Mouse (Mus musculus) central nervous system, embryonic 11.5 days (tissue): ENCODE results near the gene Hax1. TPM values are rescaled to one million over a fixed set of nuclear protein-coding genes. Genes with fewer than 3 reads are reported as not detected.

Source experiments
- polyA plus RNA-seq: library from polyadenylated mRNA; depleted of rRNA; stranded (reverse); fragments of >200 nt; gene quantifications from 2 replicates; pipeline ENCODE4 v1.2.3, GENCODE M21; 2012; rRNA removed

The Hax1 gene
- 146 and 396 TPM in 2 replicates for polyA plus RNA-seq

DNA sequence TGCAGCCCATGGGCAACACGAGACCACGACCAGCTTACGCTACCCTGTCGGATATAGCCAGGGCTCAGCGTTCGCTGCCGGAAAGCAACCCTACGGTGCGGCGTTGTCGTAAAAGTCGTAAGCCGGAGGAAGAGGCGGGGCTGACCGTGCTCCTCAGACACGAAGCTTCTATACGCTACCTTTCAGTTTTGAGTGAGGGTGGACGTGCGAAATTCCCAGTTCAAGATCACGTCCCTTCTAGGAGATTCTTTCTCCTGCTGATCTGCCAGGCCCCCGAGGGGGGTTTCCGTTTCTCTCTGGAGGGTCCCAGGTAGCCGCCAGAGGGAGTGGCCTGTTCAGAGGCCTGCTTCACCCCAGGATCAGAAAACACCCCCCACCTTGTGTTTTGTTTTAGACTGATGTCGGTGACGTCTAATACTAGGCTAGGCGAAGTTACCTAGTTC is at the start of gene Hax1:
TSS of gene Hax1 (minus strand) at position 169 of the 443 bp plus-strand sequence.

DNA sequence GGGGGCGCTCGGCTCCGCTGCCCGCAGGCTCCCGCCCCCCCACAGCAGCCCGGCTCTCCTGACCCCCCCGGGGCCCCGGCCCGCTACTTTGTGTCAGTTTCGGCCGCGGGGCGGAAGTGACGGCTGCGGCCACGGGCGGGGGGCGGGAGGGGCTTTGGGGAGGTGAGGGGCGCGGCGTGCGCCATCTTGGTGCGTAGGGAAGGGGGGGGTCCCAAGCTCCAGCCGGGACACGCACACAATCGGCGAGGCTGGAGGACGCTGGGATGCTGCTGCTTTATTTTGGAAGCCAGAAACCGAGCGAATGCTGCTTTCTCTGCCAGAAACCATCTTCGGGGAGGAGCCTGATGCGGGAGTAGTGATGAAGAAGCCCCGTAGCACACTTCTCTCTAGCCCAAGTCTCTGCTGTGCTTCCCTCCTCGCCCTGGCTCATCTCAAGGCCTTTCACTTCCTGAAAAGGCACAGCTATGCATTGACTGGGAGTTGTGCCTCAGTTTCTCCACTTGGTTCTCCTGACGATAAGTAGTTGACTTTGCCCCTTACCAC is 35.3 kb downstream of the Hax1 start, which contains the start of gene Atp8b2:
TSS of gene Atp8b2 (minus strand) at position 288 of the 543 bp plus-strand sequence.

Other genes starting within 250 kb of the Hax1 start
- 13.4 and 14.2 TPM in 2 replicates for gene Chrnb2, start 234.1 kb downstream of the Hax1 start, polyA plus RNA-seq
- 50.4 and 56.9 TPM in 2 replicates for gene Ube2q1, start 225.2 kb downstream of the Hax1 start, polyA plus RNA-seq
- 1.4 and 2.4 TPM in 2 replicates for gene She, start 167.4 kb downstream of the Hax1 start, polyA plus RNA-seq
- 0.35 and 0.68 TPM in 2 replicates for gene Il6ra, start 85.6 kb downstream of the Hax1 start, polyA plus RNA-seq
- gene Atp8b2, start 35.3 kb downstream of the Hax1 start, polyA plus RNA-seq = 38.5 and 58.0 TPM in 2 replicates
- 91.0 and 120 TPM in 2 replicates for gene 4933434E20Rik, start 52.9 kb upstream of the Hax1 start, polyA plus RNA-seq
- gene Ubap2l, start 53.8 kb upstream of the Hax1 start, polyA plus RNA-seq = 111 and 173 TPM in 2 replicates
- gene Tpm3, start 73.9 kb upstream of the Hax1 start, polyA plus RNA-seq = 273 and 485 TPM in 2 replicates
- gene Nup210l, start 105.4 kb upstream of the Hax1 start, polyA plus RNA-seq = 2.3 and 3.0 TPM in 2 replicates
- gene Rps27, start 214.9 kb upstream of the Hax1 start, polyA plus RNA-seq = 1,490 and 2,994 TPM in 2 replicates
- gene Rab13, start 214.9 kb upstream of the Hax1 start, polyA plus RNA-seq = 30.1 and 40.6 TPM in 2 replicates
- gene Jtb, start 232.8 kb upstream of the Hax1 start, polyA plus RNA-seq = 55.7 and 58.3 TPM in 2 replicates
- gene Creb3l4, start 244.7 kb upstream of the Hax1 start, polyA plus RNA-seq = 2.4 and 3.6 TPM in 2 replicates
- gene Slc39a1, start 249.4 kb upstream of the Hax1 start, polyA plus RNA-seq = 27.3 and 38.8 TPM in 2 replicates